Mouse (Mus musculus) brain, embryonic 14.5 days (tissue): ENCODE data around the gene Enpp3.

Source experiments
- CTCF ChIP-seq: fragments of 200-500 bp; IDR thresholded peaks from 2 replicates; pipeline ENCODE4 v1.5.1; 2012; ENCODE audit warnings: inconsistent platforms, mild to moderate bottlenecking, moderate library complexity, borderline replicate concordance; ENCODE audit not compliant: insufficient read depth, insufficient read length; ENCODE audit errors: extremely low read depth
- POLR2A ChIP-seq: fragments of 200-500 bp; IDR thresholded peaks from 2 replicates; pipeline ENCODE4 v1.6.1; 2012; ENCODE audit warnings: mild to moderate bottlenecking, inconsistent platforms, borderline replicate concordance; ENCODE audit not compliant: poor library complexity, insufficient read depth, insufficient read length, severe bottlenecking; ENCODE audit errors: extremely low read depth

DNA sequence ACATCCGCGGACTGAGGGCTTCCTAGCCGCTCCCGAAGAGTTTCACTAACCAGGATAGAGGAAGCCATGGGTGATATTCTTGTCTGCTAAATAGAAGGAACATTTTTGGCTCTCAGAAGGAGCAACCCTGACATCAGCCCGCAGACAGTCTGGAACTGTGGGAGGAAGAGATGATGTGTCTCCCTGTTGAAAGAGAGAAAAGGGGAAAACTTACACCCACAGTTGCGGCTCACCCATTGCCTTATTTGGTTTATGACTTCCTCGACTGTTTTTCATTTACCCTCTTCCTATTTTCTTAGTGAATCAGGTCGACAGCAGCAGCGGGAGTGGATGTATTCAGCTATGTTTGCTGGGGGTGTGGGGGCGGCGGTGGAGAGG, 64.0 kb downstream of the Enpp3 start:
- TF ChIP-seq CTCF (no peak), POLR2A (no peak)
